Mouse (Mus musculus): ENCODE measurements around the gene Tgfbr3.

Gene Tgfbr3

GRCm38 (mm10) chr5:107210040-107210439, 79.4 kb downstream of the Tgfbr3 start:
- DNase-seq (ENCODE audit: low spot score): no peak

GRCm38 (mm10) chr5:107207911-107208310, 81.5 kb downstream of the Tgfbr3 start:
- DNase-seq (ENCODE audit: low spot score): no peak

GRCm38 (mm10) chr5:107204306-107204705, 85.1 kb downstream of the Tgfbr3 start:
- DNase-seq (ENCODE audit: low spot score): no peak

- no peak for DNase-seq (ENCODE audit: low spot score)
Observed at GRCm38 (mm10) chr5:107202801-107203559, 86.4 kb downstream of the Tgfbr3 start.

- DNase-seq (ENCODE audit: low spot score): no peak
Observed at GRCm38 (mm10) chr5:107201509-107202182, 87.8 kb downstream of the Tgfbr3 start.

- peak; percentile 54 for DNase-seq (ENCODE audit: low spot score)
Observed at GRCm38 (mm10) chr5:107200853-107201341, 88.5 kb downstream of the Tgfbr3 start.

- DNase-seq (ENCODE audit: low spot score): no peak
Observed at GRCm38 (mm10) chr5:107200221-107200635, 89.2 kb downstream of the Tgfbr3 start.

- DNase-seq (ENCODE audit: low spot score): peak; percentile 81
Observed at GRCm38 (mm10) chr5:107195751-107196395, 93.6 kb downstream of the Tgfbr3 start.

- no peak for DNase-seq (ENCODE audit: low spot score)
Observed at GRCm38 (mm10) chr5:107193160-107193559, 96.3 kb downstream of the Tgfbr3 start.

GRCm38 (mm10) chr5:107192372-107192771, 97.1 kb downstream of the Tgfbr3 start:
- peak; percentile 41 for DNase-seq (ENCODE audit: low spot score)

- no peak for DNase-seq (ENCODE audit: low spot score)
Observed at GRCm38 (mm10) chr5:107188551-107188950, 100.9 kb downstream of the Tgfbr3 start.

- DNase-seq (ENCODE audit: low spot score): no peak
Observed at GRCm38 (mm10) chr5:107186206-107186605, 103.2 kb downstream of the Tgfbr3 start.

- no peak for DNase-seq (ENCODE audit: low spot score)
Observed at GRCm38 (mm10) chr5:107184158-107184883, 105.1 kb downstream of the Tgfbr3 start.

- DNase-seq (ENCODE audit: low spot score): no peak
Observed at GRCm38 (mm10) chr5:107183537-107183936, 105.9 kb downstream of the Tgfbr3 start.

- no peak for DNase-seq (ENCODE audit: low spot score)
Observed at GRCm38 (mm10) chr5:107182721-107183120, 106.7 kb downstream of the Tgfbr3 start.

GRCm38 (mm10) chr5:107181820-107182219, 107.6 kb downstream of the Tgfbr3 start:
- no peak for DNase-seq (ENCODE audit: low spot score)

GRCm38 (mm10) chr5:107179194-107179593, 110.2 kb downstream of the Tgfbr3 start:
- DNase-seq (ENCODE audit: low spot score): no peak

GRCm38 (mm10) chr5:107177791-107178190, 111.6 kb downstream of the Tgfbr3 start:
- no peak for DNase-seq (ENCODE audit: low spot score)

GRCm38 (mm10) chr5:107177248-107177647, 112.2 kb downstream of the Tgfbr3 start:
- no peak for DNase-seq (ENCODE audit: low spot score)

GRCm38 (mm10) chr5:107176796-107177195, 112.6 kb downstream of the Tgfbr3 start:
- DNase-seq (ENCODE audit: low spot score): no peak

- DNase-seq (ENCODE audit: low spot score): no peak
Observed at GRCm38 (mm10) chr5:107176196-107176595, 113.2 kb downstream of the Tgfbr3 start.

- no peak for DNase-seq (ENCODE audit: low spot score)
Observed at GRCm38 (mm10) chr5:107174188-107174587, 115.2 kb downstream of the Tgfbr3 start.
